In the genomic region with DNA sequence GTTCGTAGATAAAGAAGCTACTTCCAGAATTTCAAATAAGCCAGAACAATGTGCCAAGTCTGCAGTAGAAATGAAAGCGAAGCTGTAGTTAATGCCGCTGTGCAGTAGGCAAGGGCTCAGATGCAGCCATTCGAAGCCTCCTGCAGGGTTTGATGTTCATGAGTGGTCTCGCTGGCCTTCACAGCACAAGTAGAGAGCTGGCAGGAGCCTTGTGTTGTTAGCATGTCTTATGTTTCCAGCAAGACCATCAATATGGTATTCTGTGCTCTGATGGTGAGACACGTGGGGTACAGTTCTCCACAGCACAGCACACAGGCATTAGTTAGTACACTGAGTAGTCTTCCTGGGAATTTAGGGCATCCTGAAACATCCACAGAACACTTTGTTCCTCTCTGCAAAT, we compare ENCODE assay signal across 14 mouse cellular contexts.
DNase-seq lines count a peak whose midpoint lies in the region; ATAC-seq lines count a peak whose summit lies in the region.
"Had no signal": no experiment of that assay in that cellular context is flagged by ENCODE, and none has a peak within 500 bp of the region (broad histone marks: within the 10 kb centered on the region; RNA-seq: fewer than 3 reads in every experiment).

No protein-coding gene starts in this region.

- DNase-seq in frontal cortex, postnatal 36 days (ENCODE audit: low spot score in 2 of 2), result peak; percentile 33 to 43
- no peak for DNase-seq in frontal cortex, postnatal 14 days (ENCODE audit: low spot score in 2 of 2)
- peak; percentile 19 to 42 for DNase-seq in left cerebral cortex, postnatal 36 days (ENCODE audit: low spot score in 2 of 2)
- DNase-seq in left cerebral cortex, postnatal 4 days, result no peak
- no peak for DNase-seq in thymus, postnatal 25 days
- DNase-seq: cerebellum, adult 18-20 months; gastrocnemius, postnatal 10 days; lung, embryonic 14.5 days; thymus, postnatal 14 days had no signal

- H3K27ac ChIP-seq in forebrain, embryonic 13.5 days, result peak overlapping the region; percentile 66
- H3K27ac ChIP-seq in midbrain, embryonic 16.5 days (ENCODE audit: low read length), result 0 out of 2 replicates have a peak overlapping the region, but pooled peaks have one; percentile 35
- H3K27ac ChIP-seq: kidney, postnatal 0 days had no signal

- H3K4me2 ChIP-seq in forebrain, embryonic 13.5 days, result no peak overlapping the region; the same call in 1 of the 2 replicates
- no peak overlapping the region for H3K4me2 ChIP-seq in midbrain, embryonic 16.5 days (ENCODE audit: low read length)
- H3K4me2 ChIP-seq: heart, embryonic 12.5 days; lung, embryonic 14.5 days had no signal

- H3K4me3 ChIP-seq in forebrain, embryonic 13.5 days, result no peak overlapping the region
- no peak overlapping the region for H3K4me3 ChIP-seq in midbrain, embryonic 16.5 days (ENCODE audit: low read depth, low read length)
- H3K4me3 ChIP-seq: heart, embryonic 12.5 days had no signal

- ATAC-seq in forebrain, embryonic 13.5 days, result peak; percentile 48; the same call in 1 of the 2 replicates
- no peak for ATAC-seq in midbrain, embryonic 16.5 days
- ATAC-seq in erythroblast, adult 5-6 weeks (replicated peaks; ENCODE audit: low FRiP score, poor library complexity, severe bottlenecking), result no peak

- H3K27me3 ChIP-seq in forebrain, embryonic 13.5 days, result no peaks in the 10 kb centered on the region
- H3K27me3 ChIP-seq in midbrain, embryonic 16.5 days (ENCODE audit: control insufficient read depth, insufficient read depth, low read depth, low read length), result no peaks in the 10 kb centered on the region

- H3K36me3 ChIP-seq in forebrain, embryonic 13.5 days (ENCODE audit: poor library complexity, severe bottlenecking), result no peaks in the 10 kb centered on the region
- H3K36me3 ChIP-seq in midbrain, embryonic 16.5 days (ENCODE audit: control insufficient read depth, insufficient read depth, low read length), result no peaks in the 10 kb centered on the region
- H3K36me3 ChIP-seq: heart, embryonic 12.5 days had no signal

- WGBS in forebrain, embryonic 13.5 days, result 14% methylated on average over 6 of the region's 6 CpGs
- WGBS in midbrain, embryonic 16.5 days, result 23% methylated on average over 6 of the region's 6 CpGs

- H3K4me1 ChIP-seq in forebrain, embryonic 13.5 days, result peaks cover 78% of the 10 kb centered on the region
- peaks cover 49% of the 10 kb centered on the region for H3K4me1 ChIP-seq in midbrain, embryonic 16.5 days (ENCODE audit: control insufficient read depth, insufficient read depth, low read length)

- H3K9me3 ChIP-seq in forebrain, embryonic 13.5 days (replicated peaks), result no peaks in the 10 kb centered on the region
- H3K9me3 ChIP-seq in midbrain, embryonic 16.5 days (replicated peaks; ENCODE audit: control insufficient read depth, low read length, poor library complexity, severe bottlenecking), result no peaks in the 10 kb centered on the region
- H3K9me3 ChIP-seq: heart, embryonic 12.5 days had no signal

- no peak overlapping the region for H3K9ac ChIP-seq in forebrain, embryonic 13.5 days
- no peak overlapping the region for H3K9ac ChIP-seq in midbrain, embryonic 16.5 days (ENCODE audit: low read depth, low read length)
- H3K9ac ChIP-seq: heart, embryonic 12.5 days; lung, embryonic 14.5 days had no signal

- intact Hi-C loops in left cerebral cortex, postnatal 36 days (cut with DNase I), result no loop called here
- intact Hi-C loops in left cerebral cortex, postnatal 4 days (cut with DNase I), result no loop called here

Comparison
In these comparisons a context has a peak if more than half of its experiments do, and no peak if none do; other contexts are left out.
1. DNase-seq: peak in frontal cortex, postnatal 36 days (2 of 2) and left cerebral cortex, postnatal 36 days (2 of 2); none in frontal cortex, postnatal 14 days (0 of 2), left cerebral cortex, postnatal 4 days (single experiment) and thymus, postnatal 25 days (single experiment).